Mouse (Mus musculus) G1E (cell line): ENCODE results near the gene Slc24a3. TPM values are rescaled to one million over a fixed set of nuclear protein-coding genes. Genes with fewer than 3 reads are reported as not detected.

Source experiments
- ATAC-seq: 2 replicates; pipeline ENCODE4 v1.8.0; 2016; ENCODE audit warnings: mild to moderate bottlenecking; ENCODE audit not compliant: insufficient number of reproducible peaks, poor library complexity, low FRiP score, severe bottlenecking; ENCODE audit errors: extremely low read depth
- DNase-seq: peaks from one replicate; pipeline ENCODE4 v3.0.0; 2012; ENCODE audit warnings: low spot score
- H3K27me3 ChIP-seq: 2 replicates; pipeline ENCODE4 v1.6.1; 2012; ENCODE audit warnings: mild to moderate bottlenecking, low read length, inconsistent platforms; ENCODE audit not compliant: insufficient read depth
- H3K36me3 ChIP-seq: replicated peaks from 2 replicates; pipeline ENCODE3; 2012; ENCODE audit warnings: mild to moderate bottlenecking, inconsistent platforms
- H3K4me1 ChIP-seq: 2 replicates; pipeline ENCODE4 v1.6.1; 2012; ENCODE audit warnings: low read depth, low read length, inconsistent platforms, mixed read lengths; ENCODE audit not compliant: insufficient read depth
- H3K4me3 ChIP-seq: 2 replicates; pipeline ENCODE4 v1.5.1; 2012; ENCODE audit warnings: low read depth, mild to moderate bottlenecking, inconsistent platforms, low read length, moderate library complexity, mixed read lengths
- H3K9me3 ChIP-seq: replicated peaks from 2 replicates; pipeline ENCODE4 v1.6.1; 2012; ENCODE audit warnings: inconsistent platforms
- CTCF ChIP-seq: IDR thresholded peaks from 2 replicates; pipeline ENCODE4 v1.5.1; 2012; ENCODE audit warnings: low read depth, low read length, inconsistent platforms, mixed read lengths
- GATA1 ChIP-seq: IDR thresholded peaks from 2 replicates; pipeline ENCODE4 v1.6.1; 2012; ENCODE audit warnings: borderline replicate concordance, low read length, inconsistent platforms, mixed read lengths
- GATA2 ChIP-seq: IDR thresholded peaks from 2 replicates; pipeline ENCODE4 v1.6.1; 2012; ENCODE audit warnings: low read depth, low read length, inconsistent platforms, borderline replicate concordance
- POLR2AphosphoS5 ChIP-seq: IDR thresholded peaks from 2 replicates; pipeline ENCODE4 v1.6.1; 2012; ENCODE audit warnings: low read depth, low read length, inconsistent platforms; ENCODE audit not compliant: insufficient replicate concordance
- TAL1 ChIP-seq: conservative IDR thresholded peaks from 2 replicates; pipeline ENCODE4 v1.6.1; 2012; ENCODE audit warnings: low read depth, low read length, inconsistent platforms, mixed read lengths
- polyA plus RNA-seq: library from polyadenylated mRNA; stranded (reverse); fragments of >175 nt; gene quantifications from 2 replicates; pipeline ENCODE4 v1.2.3, GENCODE M21; 2012
- total RNA-seq, 2 experiments: library from RNA; stranded (forward) in 1 of 2; stranded (reverse) in 1 of 2; fragments of 200-1000 nt in 1 of 2; fragments of >200 nt in 1 of 2; fragmentation: Nextera tagmentation in 1 of 2; gene quantifications; 2 replicates each; pipeline ENCODE4 v1.2.3; 2014 to 2017

Gene Slc24a3
- total and polyA plus RNA-seq, 3 experiments: 0.16 TPM; not detected in 2

DNA sequence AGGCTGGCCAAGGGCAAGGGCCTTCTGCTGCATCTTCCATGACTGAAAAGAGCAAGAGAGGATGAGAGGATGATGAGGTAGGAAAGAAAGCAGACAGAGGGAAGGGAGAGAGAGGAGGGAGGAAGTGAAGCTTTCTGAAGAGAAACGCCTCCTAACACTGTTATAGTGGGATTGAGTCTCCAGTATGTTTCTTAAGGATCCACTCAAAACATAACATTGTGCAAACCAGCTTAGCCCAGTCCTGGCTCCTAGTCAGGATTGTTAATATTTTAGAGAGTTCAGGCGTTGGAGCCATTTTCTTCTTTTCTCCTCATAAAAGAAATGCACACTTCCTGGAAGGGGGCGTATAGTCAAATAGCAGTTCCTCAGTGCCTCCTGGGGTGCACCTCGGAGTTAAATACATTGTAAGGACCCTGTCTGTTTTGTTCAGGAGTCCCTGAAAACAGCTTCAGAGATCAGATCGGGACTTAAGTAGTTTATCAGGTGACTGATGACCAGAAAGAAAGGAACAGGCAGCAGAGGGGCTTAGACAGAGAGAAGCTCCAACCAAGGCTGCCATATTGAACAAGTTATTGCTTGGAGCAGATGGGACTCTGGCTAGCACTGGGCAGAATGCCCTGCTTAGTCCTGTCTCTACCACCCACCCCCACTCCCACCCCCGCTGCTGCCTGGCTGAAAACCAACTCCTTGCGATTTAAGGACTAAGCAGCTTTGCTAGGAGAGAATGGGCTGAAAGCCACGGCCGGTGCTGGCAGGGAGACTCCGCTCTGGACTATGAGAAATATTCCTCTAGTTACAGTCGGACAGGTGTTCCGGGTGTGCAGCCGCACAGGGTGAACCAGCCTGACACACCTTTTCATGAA is 215.6 kb downstream of the Slc24a3 start:
- no peaks in the 10 kb centered on the region for H3K27me3 ChIP-seq

DNA sequence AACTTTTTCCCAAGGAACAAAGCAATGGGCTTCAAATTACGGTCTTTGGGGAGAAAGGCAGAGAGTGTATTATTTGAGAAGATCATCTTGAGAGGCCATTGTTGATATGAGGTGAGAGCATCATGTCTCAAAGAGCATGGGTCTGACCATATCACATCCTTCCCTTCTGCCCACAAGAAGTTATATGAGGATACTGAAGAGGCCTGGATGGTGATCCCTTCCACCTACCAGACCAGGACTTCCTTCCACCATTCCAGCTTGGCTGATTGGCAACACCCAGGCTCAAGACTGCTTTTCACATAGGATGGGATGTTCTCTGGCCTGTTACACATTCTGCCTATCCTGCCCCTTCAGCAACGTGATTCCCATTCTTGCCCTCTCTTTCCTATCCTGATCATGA is 216.7 kb downstream of the Slc24a3 start:
- TF ChIP-seq CTCF (no peak), GATA1 (no peak), POLR2AphosphoS5 (no peak), GATA2 (no peak), TAL1 (no peak)
- no peaks in the 10 kb centered on the region for H3K4me1 ChIP-seq
- no peak overlapping the region for H3K4me3 ChIP-seq
- ATAC-seq: no peak
- no peak for DNase-seq
- no peaks in the 10 kb centered on the region for H3K36me3 ChIP-seq
- no peaks in the 10 kb centered on the region for H3K27me3 ChIP-seq
- H3K9me3 ChIP-seq: peaks cover 35% of the 10 kb centered on the region

More for the DNA sequence above, 215.6 kb downstream of the Slc24a3 start:
- DNase-seq (no peak), ATAC-seq (no peak)
- Histone ChIP-seq H3K4me3 (no peak overlapping the region), H3K9me3 (peaks cover 33% of the 10 kb centered on the region), H3K4me1 (no peaks in the 10 kb centered on the region), H3K36me3 (no peaks in the 10 kb centered on the region)
- TF ChIP-seq TAL1 (no peak), CTCF (no peak), GATA1 (no peak), POLR2AphosphoS5 (no peak), GATA2 (no peak)

DNA sequence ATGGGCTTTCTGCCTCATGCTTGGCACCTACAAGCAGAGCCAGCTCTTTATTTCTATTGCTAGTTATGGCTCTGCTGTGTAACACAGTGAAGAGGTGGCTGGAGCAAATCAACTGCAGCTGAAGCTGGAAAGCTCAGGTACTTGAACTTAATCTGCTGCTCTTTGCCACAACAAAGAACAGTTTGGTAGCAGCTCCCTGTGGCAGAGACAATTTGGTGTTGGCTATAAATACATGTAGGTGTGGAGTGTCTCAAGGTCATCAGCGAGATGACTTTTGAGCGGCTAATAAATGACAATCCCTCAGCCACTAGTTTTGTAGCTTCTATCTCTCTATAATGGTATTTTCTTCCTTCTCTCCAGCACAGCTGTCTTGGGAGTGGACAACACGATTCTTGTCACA is 217.7 kb downstream of the Slc24a3 start:
- H3K9me3 ChIP-seq: peaks cover 32% of the 10 kb centered on the region
- no peaks in the 10 kb centered on the region for H3K36me3 ChIP-seq
- H3K4me1 ChIP-seq: no peaks in the 10 kb centered on the region
- TF ChIP-seq CTCF (no peak), TAL1 (no peak), POLR2AphosphoS5 (no peak), GATA2 (no peak), GATA1 (no peak)
- ATAC-seq (no peak), DNase-seq (no peak)
- H3K27me3 ChIP-seq: no peaks in the 10 kb centered on the region
- H3K4me3 ChIP-seq: no peak overlapping the region

DNA sequence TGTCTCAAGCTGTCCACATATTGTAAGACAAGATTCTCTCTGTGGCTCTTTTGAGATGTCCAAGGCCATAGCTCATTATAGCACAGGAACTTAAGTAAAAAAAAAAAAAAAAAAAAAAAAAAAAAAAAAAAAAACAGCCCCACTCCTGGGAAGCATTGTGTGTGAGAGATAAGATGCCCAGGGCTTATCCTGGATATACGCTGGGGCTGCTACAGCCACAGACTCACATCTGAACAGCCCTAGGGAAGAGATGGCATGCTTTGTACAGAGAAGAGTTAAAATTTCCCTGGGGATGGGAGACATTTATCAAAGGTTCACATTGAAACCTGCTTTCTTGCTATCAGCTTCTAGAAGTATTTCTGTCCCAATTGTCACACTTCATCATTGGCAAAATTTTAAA is 218.2 kb downstream of the Slc24a3 start:
- H3K4me1 ChIP-seq: no peaks in the 10 kb centered on the region
- no peaks in the 10 kb centered on the region for H3K27me3 ChIP-seq
- DNase-seq (no peak), ATAC-seq (no peak)
- no peak for TF ChIP-seq CTCF
- no peak for TF ChIP-seq TAL1
- TF ChIP-seq POLR2AphosphoS5: no peak
- no peak for TF ChIP-seq GATA1
- TF ChIP-seq GATA2: no peak
- H3K36me3 ChIP-seq: no peaks in the 10 kb centered on the region
- H3K4me3 ChIP-seq: no peak overlapping the region
- peaks cover 31% of the 10 kb centered on the region for H3K9me3 ChIP-seq

DNA sequence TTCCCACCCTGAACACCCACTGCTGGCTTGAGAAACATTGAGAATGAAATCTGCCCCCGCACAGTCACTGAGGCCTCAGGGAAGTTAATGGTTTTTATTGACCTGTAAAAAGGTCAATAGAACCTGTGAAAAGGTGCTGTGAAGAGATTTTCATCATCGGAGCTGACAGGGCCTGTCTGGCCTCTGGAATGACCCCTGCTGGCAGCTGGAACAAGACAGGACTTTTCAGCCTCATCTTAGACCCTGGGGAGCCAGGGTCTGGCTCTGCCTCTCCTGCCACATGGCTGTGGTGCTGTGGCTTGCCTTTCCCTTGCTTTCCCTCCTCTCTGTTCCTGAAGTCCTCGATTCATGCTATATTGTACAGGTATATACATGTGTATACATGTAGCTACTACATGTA is 228.2 kb downstream of the Slc24a3 start:
- peaks cover 39% of the 10 kb centered on the region for H3K9me3 ChIP-seq
- no peaks in the 10 kb centered on the region for H3K27me3 ChIP-seq
- H3K36me3 ChIP-seq: no peaks in the 10 kb centered on the region
- ATAC-seq: no peak
- TF ChIP-seq TAL1 (no peak), CTCF (no peak), GATA2 (no peak)
- no peaks in the 10 kb centered on the region for H3K4me1 ChIP-seq
- DNase-seq: no peak
- no peak overlapping the region for H3K4me3 ChIP-seq

DNA sequence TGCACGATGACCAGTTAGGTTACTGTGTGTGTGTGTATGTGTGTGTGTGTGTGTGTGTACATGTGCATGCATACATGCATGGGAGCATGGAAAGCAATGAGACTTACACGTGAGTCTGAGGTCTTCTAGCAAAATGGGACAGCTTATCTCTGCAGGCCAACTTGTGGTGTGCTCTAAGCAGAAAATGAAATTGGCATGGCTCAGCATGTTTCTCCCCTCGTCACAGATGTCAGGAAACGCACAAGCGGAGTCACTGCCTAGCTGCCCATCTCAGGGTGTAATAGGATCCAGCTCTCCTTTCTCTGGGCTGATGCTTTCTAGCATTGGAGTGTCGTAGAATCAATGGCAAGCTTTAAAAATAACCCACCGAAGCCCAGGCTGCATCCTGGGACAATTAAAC is 229.0 kb downstream of the Slc24a3 start:
- DNase-seq (no peak), ATAC-seq (no peak)
- no peaks in the 10 kb centered on the region for H3K4me1 ChIP-seq
- no peak overlapping the region for H3K4me3 ChIP-seq
- no peak for TF ChIP-seq TAL1
- no peak for TF ChIP-seq GATA1
- TF ChIP-seq GATA2: no peak
- TF ChIP-seq CTCF: no peak
- TF ChIP-seq POLR2AphosphoS5: no peak
- H3K36me3 ChIP-seq: no peaks in the 10 kb centered on the region
- peaks cover 38% of the 10 kb centered on the region for H3K9me3 ChIP-seq
- H3K27me3 ChIP-seq: no peaks in the 10 kb centered on the region
